Mouse (Mus musculus) thymus, adult 2 months (tissue): ENCODE results near the gene Pold1. TPM values are rescaled to one million over a fixed set of nuclear protein-coding genes. Genes with fewer than 3 reads are reported as not detected.
A peak's percentile ranks its signal among the peaks of the same experiment; 100 is the strongest.

Experiments
- DNase-seq: peaks from one replicate; pipeline ENCODE4 v3.0.0; 2021
- H3K27ac ChIP-seq: fragments of 200-500 bp; 2 replicates; pipeline ENCODE4 v1.5.1; 2012; ENCODE audit warnings: low read length, control low read depth; ENCODE audit not compliant: control insufficient read depth, insufficient read depth
- H3K27me3 ChIP-seq: fragments of 200-500 bp; 2 replicates; pipeline ENCODE4 v1.6.1; 2012; ENCODE audit warnings: mild to moderate bottlenecking, low read length, moderate library complexity, mixed read lengths; ENCODE audit not compliant: control insufficient read depth, insufficient read depth
- H3K36me3 ChIP-seq: fragments of 200-500 bp; 2 replicates; pipeline ENCODE4 v1.6.1; 2012; ENCODE audit warnings: mild to moderate bottlenecking, low read length, moderate library complexity; ENCODE audit not compliant: control insufficient read depth, insufficient read depth
- H3K4me1 ChIP-seq: fragments of 200-500 bp; replicated peaks from 2 replicates; pipeline ENCODE4 v1.6.1; 2012; ENCODE audit warnings: low read length; ENCODE audit not compliant: control insufficient read depth, insufficient read depth
- H3K4me3 ChIP-seq: fragments of 200-500 bp; 2 replicates; pipeline ENCODE4 v1.5.1; 2012; ENCODE audit warnings: mild to moderate bottlenecking, low read length, control low read depth, moderate library complexity; ENCODE audit not compliant: control insufficient read depth, insufficient read depth
- CTCF ChIP-seq: fragments of 200-500 bp; IDR thresholded peaks from 2 replicates; pipeline ENCODE4 v1.5.1; 2012; ENCODE audit warnings: mild to moderate bottlenecking, control low read depth, low read length, moderate library complexity, borderline replicate concordance; ENCODE audit not compliant: control insufficient read depth, poor library complexity, insufficient read depth; ENCODE audit errors: extremely low read depth
- POLR2A ChIP-seq: fragments of 200-500 bp; IDR thresholded peaks from 2 replicates; pipeline ENCODE4 v1.6.1; 2012; ENCODE audit warnings: mild to moderate bottlenecking, low read length, control low read depth, moderate library complexity; ENCODE audit not compliant: control insufficient read depth, poor library complexity, insufficient read depth; ENCODE audit errors: extremely low read depth
- WGBS: fragments of 180-500 bp; shearing (Covaris S2); methylation state at CpG from one replicate; pipeline ENCODE4 v1.1.7; 2018; 5-methylcytosine and 5-hydroxymethylcytosine counted together
- polyA plus RNA-seq: library from polyadenylated mRNA; depleted of rRNA; stranded (reverse); fragments of >200 nt; gene quantifications from 2 replicates; pipeline ENCODE4 v1.2.3, GENCODE M21; 2012

Pold1 gene
- polyA plus RNA-seq, 1 experiment = 208 TPM

- no peaks in the 10 kb centered on the region for H3K27me3 ChIP-seq
- no peak overlapping the region for H3K4me3 ChIP-seq
- no peak overlapping the region for H3K27ac ChIP-seq
- H3K4me1 ChIP-seq = peaks cover 17% of the 10 kb centered on the region
- no peaks in the 10 kb centered on the region for H3K36me3 ChIP-seq
- DNase-seq = no peak
- TF ChIP-seq POLR2A = no peak
- TF ChIP-seq CTCF = no peak
- WGBS = 81% methylated on average over 1 of the region's 1 CpGs
Measured at GRCm38 (mm10) chr7:44498922-44499321, 49.7 kb downstream of the Pold1 start.

DNA sequence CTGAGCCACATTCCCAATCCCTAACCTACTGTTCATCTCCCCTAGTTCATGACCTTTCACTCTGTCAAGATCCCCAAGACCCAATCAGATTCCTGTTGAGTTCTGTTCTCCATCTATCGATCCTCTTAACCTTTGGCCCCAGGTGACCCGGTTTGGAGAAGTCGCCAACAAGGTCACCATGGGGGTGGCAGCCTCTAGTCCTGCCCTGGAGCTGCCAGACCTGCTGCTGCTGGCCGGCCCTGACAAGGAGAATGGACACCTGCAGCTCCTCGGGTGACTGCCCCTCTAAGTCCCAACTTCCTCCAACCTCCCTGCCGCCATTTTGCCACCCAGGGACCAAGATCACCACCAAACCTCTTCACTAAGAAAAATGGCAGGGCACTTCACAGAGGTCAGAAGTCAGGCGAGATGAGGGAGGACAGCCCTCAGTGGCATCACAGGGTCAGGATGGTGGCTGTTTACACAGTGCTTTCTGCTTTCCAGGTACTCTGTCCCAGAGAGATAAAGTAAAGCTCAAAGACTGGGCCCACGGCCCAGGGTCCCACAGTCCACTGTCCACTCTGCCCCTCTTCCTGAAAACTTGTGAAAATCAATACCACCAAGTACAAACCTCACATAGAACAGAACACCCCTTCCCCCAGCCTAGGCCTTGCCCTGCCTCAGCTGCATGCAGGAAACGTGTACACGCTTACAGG lies 51.1 kb downstream of the Pold1 start:
- TF ChIP-seq CTCF = no peak
- TF ChIP-seq POLR2A = no peak
- no peak overlapping the region for H3K4me3 ChIP-seq
- DNase-seq = no peak
- H3K36me3 ChIP-seq = no peaks in the 10 kb centered on the region
- no peaks in the 10 kb centered on the region for H3K27me3 ChIP-seq
- WGBS = 95% methylated on average over 10 of the region's 10 CpGs
- H3K4me1 ChIP-seq = peaks cover 17% of the 10 kb centered on the region
- H3K27ac ChIP-seq = no peak overlapping the region

DNA sequence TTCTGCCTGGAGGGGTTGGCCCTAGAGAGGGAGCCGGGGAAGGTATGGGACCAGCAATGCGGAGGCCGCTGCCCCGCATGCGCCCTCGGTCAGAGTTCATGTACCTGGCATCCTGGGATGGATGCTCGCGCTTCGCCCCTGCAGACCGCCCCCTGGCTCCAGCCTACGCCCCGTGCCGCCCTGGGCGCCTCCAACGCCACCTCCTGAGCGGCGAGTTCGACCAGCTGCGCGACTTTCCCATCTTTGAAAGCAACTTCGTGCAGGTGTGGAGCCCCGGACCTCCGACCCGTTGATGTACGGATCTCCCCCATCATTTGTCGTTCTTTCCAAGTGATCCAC lies 51.9 kb downstream of the Pold1 start:
- H3K4me3 ChIP-seq = peak overlapping the region; percentile 73
- DNase-seq = no peak
- 3% methylated on average over 26 of the region's 26 CpGs for WGBS
- no peaks in the 10 kb centered on the region for H3K27me3 ChIP-seq
- no peak for TF ChIP-seq CTCF
- no peak for TF ChIP-seq POLR2A
- peaks cover 17% of the 10 kb centered on the region for H3K4me1 ChIP-seq
- no peaks in the 10 kb centered on the region for H3K36me3 ChIP-seq
- peak overlapping the region; percentile 42 for H3K27ac ChIP-seq

- TF ChIP-seq POLR2A (peak; percentile 76), CTCF (peak; percentile 76; the same call in 1 of the 2 replicates)
- DNase-seq = peak; percentile 97
- Histone ChIP-seq H3K36me3 (no peaks in the 10 kb centered on the region), H3K27ac (peak within 1 kb of the TSS; percentile 75), H3K27me3 (no peaks in the 10 kb centered on the region), H3K4me1 (peaks cover 17% of the 10 kb centered on the region), H3K4me3 (peak within 1 kb of the TSS; percentile 73)
- under 1% methylated on average over 58 of the region's 58 CpGs for WGBS
Measured at GRCm38 (mm10) chr7:44495992-44496770, 52.5 kb downstream of the Pold1 start, which contains the start of the genes Emc10 and Fam71e1. Gene Emc10, minus strand, starts transcription at chr7:44496529. Gene Fam71e1, plus strand, starts transcription at chr7:44496581.

GRCm38 (mm10) chr7:44495086-44495485 lies 53.6 kb downstream of the Pold1 start:
- TF ChIP-seq POLR2A (no peak), CTCF (no peak)
- no peaks in the 10 kb centered on the region for H3K27me3 ChIP-seq
- H3K4me3 ChIP-seq = no peak overlapping the region
- 93% methylated on average over 7 of the region's 7 CpGs for WGBS
- H3K36me3 ChIP-seq = no peaks in the 10 kb centered on the region
- no peak for DNase-seq
- H3K4me1 ChIP-seq = peaks cover 22% of the 10 kb centered on the region
- H3K27ac ChIP-seq = no peak overlapping the region

- WGBS = 96% methylated on average over 12 of the region's 12 CpGs
- Histone ChIP-seq H3K36me3 (no peaks in the 10 kb centered on the region), H3K4me3 (no peak overlapping the region), H3K4me1 (peaks cover 26% of the 10 kb centered on the region), H3K27me3 (no peaks in the 10 kb centered on the region), H3K27ac (no peak overlapping the region)
- DNase-seq = no peak
- TF ChIP-seq CTCF (no peak), POLR2A (no peak)
Measured at GRCm38 (mm10) chr7:44494681-44495080, 54.0 kb downstream of the Pold1 start.
